Mouse (Mus musculus) urinary bladder, postnatal 4 days (tissue): ENCODE results near the gene Grhl3.
"Not testable (repeated sequence)": the region's sequence is repeated elsewhere in the genome, so short reads cannot be mapped to it uniquely, and the experiment has no call there.

Experiments used
- DNase-seq, 2 experiments: peaks; one replicate each; pipeline ENCODE4 v3.0.0; 2021 to 2022; ENCODE audit warnings: low spot score in 2 of 2

Grhl3 gene

GRCm38 (mm10) chr4:135573251-135573808, at the start of gene Grhl3:
Gene Grhl3 (minus strand): TSS chr4:135573630.
- peak in 1 of 2 experiments; percentile 62 for DNase-seq

GRCm38 (mm10) chr4:135622290-135622689, 48.9 kb upstream of the Grhl3 start:
- DNase-seq = no peak

GRCm38 (mm10) chr4:135620461-135620860, 47.0 kb upstream of the Grhl3 start:
- DNase-seq = no peak

DNA sequence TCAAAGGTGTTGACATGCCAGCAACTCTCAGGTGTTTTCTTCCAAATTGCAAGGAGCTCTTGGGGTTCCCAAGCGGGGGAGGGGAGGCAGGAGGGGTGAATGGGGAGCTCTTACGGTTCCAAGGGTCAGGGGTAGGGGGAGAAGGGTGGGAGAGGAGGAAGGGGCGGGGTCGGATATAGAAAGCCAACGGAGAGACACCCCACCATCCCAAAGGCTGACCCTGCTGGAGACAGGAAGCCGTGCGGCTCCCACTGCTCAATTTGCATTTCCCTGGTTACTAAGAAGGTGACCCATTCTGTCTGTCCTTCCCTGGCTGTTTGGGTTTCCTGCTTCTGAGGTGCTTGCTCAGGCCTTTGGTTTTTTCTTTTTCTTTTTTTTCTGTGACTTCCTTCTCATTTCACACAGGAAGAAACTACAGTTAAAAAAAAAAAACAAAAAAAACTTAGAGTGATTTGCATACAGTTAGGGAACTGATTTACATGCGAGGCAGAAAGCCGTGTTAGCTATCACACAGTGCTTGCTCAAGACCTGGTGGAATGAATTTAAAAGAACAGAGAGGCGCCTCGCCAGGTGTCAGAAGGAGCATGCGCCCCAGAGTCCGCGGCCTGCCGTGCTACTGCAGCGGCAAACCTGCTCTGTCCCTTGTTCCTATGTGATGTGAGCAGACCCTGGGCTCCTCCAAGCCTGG, 44.5 kb upstream of the Grhl3 start:
- DNase-seq = no peak

- DNase-seq = no peak
Measured at GRCm38 (mm10) chr4:135617038-135617437, 43.6 kb upstream of the Grhl3 start.

DNA sequence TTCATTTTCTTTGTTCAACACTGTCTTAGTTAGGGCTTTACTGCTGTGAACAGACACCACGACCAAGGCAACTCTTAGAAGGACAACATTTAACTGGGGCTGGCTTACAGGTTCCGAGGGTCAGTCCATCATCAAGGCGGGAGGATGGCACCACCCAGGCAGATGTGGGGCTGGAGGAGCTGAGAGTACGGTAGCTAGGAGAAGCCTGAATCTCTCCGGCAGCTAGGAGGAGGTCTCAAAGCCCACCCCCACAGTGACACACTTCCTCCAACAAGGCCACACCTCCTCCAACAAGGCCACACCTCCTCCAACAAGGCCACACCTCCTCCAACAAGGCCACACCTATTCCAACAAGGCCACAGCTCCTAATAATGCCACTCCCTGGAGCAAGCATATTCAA, 41.9 kb upstream of the Grhl3 start:
- DNase-seq = not testable (repeated sequence)

GRCm38 (mm10) chr4:135609986-135610385, 36.6 kb upstream of the Grhl3 start:
- no peak for DNase-seq

DNA sequence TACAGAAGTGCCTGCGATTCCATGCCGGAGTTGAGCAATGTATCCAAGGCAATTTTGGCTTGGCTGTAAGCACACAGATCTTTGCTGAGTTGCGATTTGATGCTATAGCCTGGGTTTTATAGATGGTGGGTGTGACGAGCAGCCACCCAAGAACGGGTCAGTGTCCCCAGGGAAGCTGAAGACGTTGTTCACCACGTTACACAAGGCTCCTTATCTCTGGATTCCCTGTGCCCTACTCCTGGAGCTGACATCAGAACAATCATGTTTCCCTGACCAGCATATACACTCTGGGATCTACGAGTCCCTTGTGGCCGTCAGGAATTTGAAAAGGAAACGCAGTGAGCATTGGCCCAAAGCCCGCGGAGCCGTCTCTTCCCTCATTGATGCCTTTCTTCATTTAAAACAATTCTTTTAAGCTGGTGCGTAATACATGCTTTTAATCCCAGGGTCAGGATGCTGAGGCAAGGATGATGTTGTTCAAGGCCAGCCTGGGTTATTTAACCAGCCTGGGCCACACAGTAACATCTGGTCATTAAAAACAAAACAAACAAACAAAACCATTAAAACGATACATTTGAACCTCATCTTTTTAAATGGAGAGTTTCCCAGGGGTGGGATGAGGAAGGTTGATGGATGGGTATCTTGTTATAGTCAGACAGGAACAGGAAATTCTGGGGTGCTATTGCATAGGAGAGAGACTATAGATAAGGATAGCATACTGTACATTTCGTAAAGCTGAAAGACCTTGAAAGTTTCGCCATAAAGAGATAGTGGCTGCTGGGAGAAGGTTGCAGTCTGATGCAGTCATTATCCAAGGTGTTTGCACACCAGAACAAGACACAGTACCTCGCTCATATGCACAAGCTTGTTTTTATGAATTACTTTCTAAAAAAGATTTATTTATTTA, 34.8 kb upstream of the Grhl3 start:
- DNase-seq = no peak

GRCm38 (mm10) chr4:135606271-135606670, 32.8 kb upstream of the Grhl3 start:
- DNase-seq = no peak

DNA sequence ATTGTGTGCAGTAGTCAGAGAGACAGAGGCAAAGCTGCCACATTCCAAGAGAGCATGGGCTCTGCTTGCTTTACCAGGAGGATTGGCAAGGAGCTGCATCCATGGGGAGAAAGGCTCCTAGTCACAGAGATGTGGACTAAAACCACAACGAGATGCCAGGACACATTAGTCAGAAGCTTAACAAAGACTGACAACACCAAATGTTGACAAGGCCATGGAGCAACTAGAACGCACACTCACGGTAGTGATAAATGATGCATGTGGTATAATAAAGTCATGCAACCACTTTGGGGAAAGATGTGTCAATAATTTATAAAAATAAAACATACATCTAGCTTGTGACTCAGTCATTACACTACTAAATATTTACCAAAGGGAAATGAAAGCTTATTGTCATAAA, 28.1 kb upstream of the Grhl3 start:
- DNase-seq = no peak

DNA sequence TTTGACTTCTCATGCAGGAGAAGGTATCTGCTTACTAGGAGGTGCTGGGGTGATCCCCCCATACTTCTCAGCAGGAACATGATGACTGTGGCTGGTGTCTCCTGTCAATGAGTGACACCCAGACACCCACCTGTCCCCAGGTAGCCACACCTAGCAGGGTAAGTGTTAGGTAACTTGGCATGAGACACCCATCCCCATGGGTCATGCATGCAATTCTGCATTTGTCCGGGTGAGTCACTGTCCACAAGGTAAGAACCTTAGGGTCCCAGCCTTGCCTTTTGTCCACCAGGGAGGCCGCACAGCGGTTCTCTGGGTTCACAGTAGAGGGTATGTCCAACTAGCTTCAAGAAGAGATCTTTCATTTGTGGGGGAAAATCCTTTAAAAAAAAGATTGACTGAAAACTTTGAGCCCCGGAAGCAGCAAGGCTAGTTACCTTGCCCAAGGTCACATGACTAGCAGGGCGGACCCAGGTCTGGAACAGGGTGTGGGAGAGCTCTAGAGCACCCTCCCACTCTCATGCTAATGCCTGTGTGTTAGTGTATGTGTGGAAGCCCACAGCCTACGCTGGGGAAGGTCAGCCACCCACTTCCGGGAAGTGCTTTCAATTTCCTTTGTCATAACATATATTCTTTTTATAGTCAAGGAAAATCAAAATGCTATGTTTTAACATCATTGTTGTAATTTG, 26.2 kb upstream of the Grhl3 start:
- no peak for DNase-seq

GRCm38 (mm10) chr4:135598998-135599397, 25.6 kb upstream of the Grhl3 start:
- DNase-seq = no peak

DNA sequence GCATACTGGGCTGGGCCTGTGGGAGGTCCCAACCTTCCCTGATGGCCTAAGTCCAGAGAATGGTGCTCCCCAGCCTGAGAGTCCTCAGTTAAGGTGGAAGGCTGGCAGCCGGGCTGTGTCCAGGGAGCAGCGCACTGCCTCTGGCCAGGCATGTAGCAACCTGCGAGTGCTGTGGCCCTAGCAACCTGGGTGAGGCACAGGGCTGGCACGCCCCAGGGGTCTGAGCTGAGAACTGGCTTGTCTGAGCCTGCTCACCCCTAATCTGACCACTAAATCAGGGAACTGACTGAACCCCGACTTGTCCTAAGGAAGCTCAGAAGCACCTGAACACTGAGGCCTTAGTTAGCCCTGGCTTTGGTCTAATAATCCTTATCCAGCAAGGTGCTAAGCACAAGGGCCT, 24.1 kb upstream of the Grhl3 start:
- DNase-seq = peak in 1 of 2 experiments; percentile 69

DNA sequence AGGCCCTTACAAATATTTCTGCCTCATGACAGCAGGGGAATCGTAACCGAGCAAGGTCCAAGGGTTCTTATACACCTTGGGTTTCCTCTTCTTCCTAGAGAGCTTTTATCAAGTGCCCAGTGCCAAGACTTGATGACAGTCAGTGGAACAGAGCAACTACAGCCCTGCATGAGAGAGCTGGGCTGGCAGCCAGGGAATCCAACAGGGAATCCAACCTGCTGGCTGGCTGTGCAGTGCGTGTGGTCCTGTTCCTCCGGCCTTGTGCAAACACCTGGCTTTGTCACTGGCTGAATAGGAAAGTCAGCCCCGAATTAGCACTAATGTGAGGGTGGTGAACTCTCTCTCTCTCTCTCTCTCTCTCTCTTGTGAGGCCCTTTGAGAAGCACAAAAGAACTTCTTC, 22.5 kb upstream of the Grhl3 start:
- DNase-seq = no peak

DNA sequence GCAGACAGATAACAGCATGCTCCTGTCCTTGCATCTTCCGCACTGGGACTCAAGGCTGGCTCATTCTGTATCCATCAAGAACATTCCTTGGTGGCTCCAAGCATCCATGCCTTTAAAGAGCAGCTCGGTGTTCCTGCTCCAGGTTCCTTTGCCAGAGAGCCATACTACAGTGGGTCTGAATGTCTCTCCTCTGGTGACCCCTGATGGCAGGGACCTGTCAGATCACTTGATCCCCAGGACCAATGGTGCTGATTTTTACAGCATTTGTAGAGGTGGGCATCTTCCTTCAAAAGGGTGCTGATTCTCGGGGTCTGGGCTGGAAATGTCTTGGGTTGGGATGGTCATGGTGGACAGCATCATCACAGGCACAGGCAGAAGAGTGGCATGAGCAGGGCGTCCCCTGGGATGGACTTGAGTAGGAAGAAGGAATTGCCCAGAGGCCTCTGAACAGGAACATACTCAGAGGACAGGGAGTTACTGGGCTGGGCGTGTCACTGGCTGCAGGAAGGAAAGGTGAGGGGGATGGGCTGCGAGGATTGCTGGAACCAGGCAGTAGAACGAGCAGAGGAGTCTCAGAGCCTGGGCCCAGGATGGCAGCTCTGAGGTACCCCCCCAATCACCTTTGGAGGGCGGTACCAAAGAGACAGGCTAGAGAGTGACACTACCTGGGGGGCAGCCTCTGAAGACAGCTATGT, 18.3 kb upstream of the Grhl3 start:
- DNase-seq = no peak

DNA sequence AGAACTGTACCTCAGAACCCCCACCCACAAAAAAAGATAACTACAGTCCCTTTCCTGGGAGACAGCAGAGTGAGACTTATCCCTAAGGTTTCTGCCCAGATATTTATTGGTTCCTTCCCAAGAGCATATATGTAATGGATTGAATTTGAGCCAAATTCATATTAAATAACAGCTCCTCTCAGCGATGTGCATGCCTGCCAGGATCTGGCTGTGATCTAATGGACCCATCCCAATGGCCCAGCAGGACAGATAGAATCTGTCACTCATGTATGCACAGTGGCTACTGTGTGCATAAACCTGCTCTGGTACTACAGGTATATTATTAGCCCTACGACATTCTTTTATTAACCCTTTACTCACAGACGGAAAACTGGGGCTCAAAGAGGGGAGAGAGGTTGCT, 17.7 kb upstream of the Grhl3 start:
- DNase-seq = no peak

DNA sequence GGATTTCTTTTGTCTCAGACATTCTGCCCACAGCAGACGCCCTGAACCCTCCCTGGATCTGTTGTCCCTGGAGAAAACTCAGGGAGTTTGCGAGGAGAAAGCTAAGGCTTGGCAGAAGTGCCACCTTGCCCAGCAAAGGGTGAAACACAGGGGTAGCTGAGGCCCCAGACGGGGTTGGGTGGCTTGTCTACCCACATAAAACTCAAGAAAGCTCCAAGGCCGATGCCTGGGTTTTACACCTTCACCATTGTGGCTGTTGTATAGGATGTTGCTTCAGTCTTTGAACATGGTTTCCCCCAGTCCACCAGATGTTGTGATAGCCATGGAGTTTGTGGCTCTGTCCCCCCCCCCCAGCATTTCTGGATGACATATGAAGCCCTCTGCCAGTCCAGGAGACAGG, 11.4 kb upstream of the Grhl3 start:
- no peak for DNase-seq

- DNase-seq = no peak
Measured at GRCm38 (mm10) chr4:135581222-135581910, 7.9 kb upstream of the Grhl3 start.

DNA sequence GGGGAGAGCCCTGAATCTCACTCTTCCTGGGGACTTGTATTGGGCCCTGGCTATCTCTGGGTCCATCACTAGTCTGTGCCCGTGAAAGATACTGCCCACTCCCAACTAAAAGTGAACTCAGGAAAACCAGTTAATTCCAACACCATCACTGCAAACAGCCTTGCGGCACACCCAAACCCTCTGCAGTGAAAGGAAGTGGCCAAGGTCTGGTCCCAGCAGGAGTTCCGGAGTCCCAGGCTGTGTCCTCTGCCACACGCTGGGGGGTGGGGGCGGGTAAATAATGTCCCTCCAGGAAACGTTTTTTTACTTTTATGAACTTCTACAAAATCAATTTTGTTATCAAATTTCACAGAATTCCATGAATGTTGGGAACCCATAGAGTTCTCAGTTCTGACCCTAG, 6.3 kb upstream of the Grhl3 start:
- no peak for DNase-seq

- no peak for DNase-seq
Measured at GRCm38 (mm10) chr4:135578490-135578889, 5.1 kb upstream of the Grhl3 start.
